Mouse (Mus musculus): Measurements from ENCODE around the gene Slc9a2. TPM values are rescaled to one million over a fixed set of nuclear protein-coding genes. Genes with fewer than 3 reads are reported as not detected.

The Slc9a2 gene
- 0.74 and 1.2 TPM in 2 replicates for polyA plus RNA-seq (2014; fragmentation: Nextera tagmentation; extraction: Ambion mirVana)

DNA sequence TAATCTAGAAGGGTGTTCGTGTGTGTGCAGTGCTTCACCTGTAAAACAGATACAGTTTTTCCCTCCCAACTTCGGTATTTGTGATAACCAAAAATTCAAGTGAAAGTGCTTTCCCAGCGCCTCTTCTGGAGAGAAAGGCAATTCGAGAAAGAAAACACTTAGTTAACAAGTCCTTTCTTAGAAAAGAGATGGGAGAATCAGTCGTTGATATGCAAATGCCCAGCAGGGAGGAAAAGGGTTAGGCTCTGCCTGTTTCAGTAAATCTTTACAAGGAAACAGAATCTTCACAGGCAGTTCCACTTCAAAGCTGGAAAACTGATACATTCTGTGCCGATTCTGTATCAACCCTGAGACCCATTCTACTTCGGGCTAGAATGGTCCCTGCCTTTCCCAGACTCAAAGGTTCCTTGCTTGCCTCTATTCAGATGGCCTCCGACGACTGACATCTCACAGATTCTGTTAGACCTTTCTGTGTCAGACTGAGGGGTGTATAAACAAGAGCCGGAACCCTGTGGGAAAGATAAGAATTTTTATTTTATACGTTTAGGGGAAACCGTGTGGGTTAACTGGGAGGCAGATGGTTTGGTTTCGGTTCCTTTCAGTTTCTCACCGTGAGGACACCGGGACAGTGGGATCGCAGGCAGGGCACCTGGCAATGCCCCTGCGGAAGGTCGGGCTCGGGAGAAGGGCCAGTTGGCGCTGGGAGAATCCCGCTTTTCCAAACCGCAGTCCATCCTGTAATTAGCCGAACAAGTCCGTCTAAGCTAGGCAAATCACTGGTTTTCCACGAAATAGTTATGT is at the start of gene Slc9a2:
Gene Slc9a2 (plus strand): TSS at position 508 of the 801 bp plus-strand sequence.
- Histone ChIP-seq H3K4me1 (ENCODE audit: control insufficient read depth, insufficient read depth, low read length) (peaks cover 7% of the 10 kb centered on the region), H3K27ac (ENCODE audit: low read depth, low read length) (no peak within 1 kb of the TSS), H3K36me3 (ENCODE audit: control insufficient read depth, insufficient read depth, low read length) (no peaks in the 10 kb centered on the region), H3K27me3 (ENCODE audit: control insufficient read depth, insufficient read depth, low read length) (peaks cover 48% of the 10 kb centered on the region), H3K4me3 (ENCODE audit: low read length) (peak within 1 kb of the TSS; percentile 63), H3K4me2 (replicated peaks; ENCODE audit: low read depth, low read length) (peak within 1 kb of the TSS; percentile 100), H3K9me3 (ENCODE audit: control insufficient read depth, low read length) (no peaks in the 10 kb centered on the region), H3K9ac (ENCODE audit: low read depth, low read length) (peak within 1 kb of the TSS; percentile 43)
- WGBS = 3% methylated on average over 25 of the region's 25 CpGs
- ATAC-seq (ENCODE audit: low FRiP score, low TSS enrichment) = no peak

DNA sequence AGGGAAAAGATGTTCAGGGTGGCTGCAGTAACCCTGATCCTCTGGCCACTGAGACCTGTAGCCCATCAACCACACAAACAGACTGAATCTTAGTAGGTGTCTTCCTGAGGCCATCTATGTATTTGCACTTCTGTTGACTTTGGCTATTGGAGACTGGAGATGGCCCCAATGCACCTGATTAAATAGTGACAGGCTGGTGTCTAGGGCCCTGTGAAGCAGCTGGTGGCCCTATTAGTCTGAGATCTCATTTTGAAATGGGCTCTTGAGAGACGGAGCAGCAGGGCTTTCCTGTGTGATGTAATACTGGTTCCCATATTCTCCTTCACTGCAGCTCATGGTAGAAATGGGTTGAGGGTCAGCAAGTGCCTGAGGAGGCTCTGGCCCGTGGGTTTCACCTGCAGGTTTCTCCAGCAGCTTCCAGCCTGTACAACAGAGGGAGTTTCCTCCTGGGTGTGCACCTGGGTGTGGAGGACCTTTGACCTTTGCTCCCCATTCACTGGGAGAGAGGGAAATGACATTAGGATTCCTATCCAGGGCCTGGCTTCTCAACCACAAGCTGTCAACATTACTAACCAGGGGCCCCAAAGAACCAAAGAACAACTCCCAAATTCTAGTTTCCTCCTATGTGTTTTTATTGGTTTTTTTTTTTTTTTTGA is 47.8 kb upstream of the Slc9a2 start:
- peaks cover 4% of the 10 kb centered on the region; the same call in 1 of the 2 replicates for H3K4me1 ChIP-seq (ENCODE audit: control insufficient read depth, insufficient read depth, low read length)
- no peaks in the 10 kb centered on the region for H3K27me3 ChIP-seq (ENCODE audit: control insufficient read depth, insufficient read depth, low read length)
- no peak overlapping the region for H3K4me2 ChIP-seq (replicated peaks; ENCODE audit: low read depth, low read length)
- H3K9me3 ChIP-seq (ENCODE audit: control insufficient read depth, low read length) = no peaks in the 10 kb centered on the region
- no peak for ATAC-seq (ENCODE audit: low FRiP score, low TSS enrichment)
- no peak overlapping the region for H3K4me3 ChIP-seq (ENCODE audit: low read length)
- no peak overlapping the region for H3K27ac ChIP-seq (ENCODE audit: low read depth, low read length)
- 42% methylated on average over 2 of the region's 2 CpGs for WGBS
- no peak overlapping the region for H3K9ac ChIP-seq (ENCODE audit: low read depth, low read length)
- no peaks in the 10 kb centered on the region for H3K36me3 ChIP-seq (ENCODE audit: control insufficient read depth, insufficient read depth, low read length)

DNA sequence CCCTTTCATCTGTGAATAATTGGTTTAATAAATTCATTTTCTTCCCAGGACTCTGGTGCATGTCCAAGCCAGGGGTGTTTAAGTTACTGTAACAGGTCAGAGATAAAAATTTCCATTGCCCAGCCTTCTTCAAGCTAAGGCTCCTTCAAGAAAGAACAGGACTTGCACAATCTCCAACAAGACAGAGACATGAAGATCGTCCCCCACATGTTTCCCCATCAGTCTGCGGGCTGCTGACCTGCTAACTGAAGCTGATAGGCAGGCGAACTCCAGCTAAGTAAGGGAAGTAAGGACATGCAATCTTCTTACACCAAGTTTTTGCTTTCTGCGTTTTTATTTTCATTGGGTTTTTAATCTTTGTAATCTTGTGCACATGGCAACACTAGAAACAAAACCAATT is 45.8 kb upstream of the Slc9a2 start:
- no peak overlapping the region for H3K27ac ChIP-seq (ENCODE audit: low read depth, low read length)
- no peaks in the 10 kb centered on the region for H3K36me3 ChIP-seq (ENCODE audit: control insufficient read depth, insufficient read depth, low read length)
- H3K9me3 ChIP-seq (ENCODE audit: control insufficient read depth, low read length) = no peaks in the 10 kb centered on the region
- H3K9ac ChIP-seq (ENCODE audit: low read depth, low read length) = no peak overlapping the region
- 63% methylated on average over 4 of the region's 4 CpGs for WGBS
- no peak for ATAC-seq (ENCODE audit: low FRiP score, low TSS enrichment)
- no peaks in the 10 kb centered on the region for H3K27me3 ChIP-seq (ENCODE audit: control insufficient read depth, insufficient read depth, low read length)
- H3K4me3 ChIP-seq (ENCODE audit: low read length) = no peak overlapping the region
- H3K4me2 ChIP-seq (replicated peaks; ENCODE audit: low read depth, low read length) = no peak overlapping the region
- H3K4me1 ChIP-seq (ENCODE audit: control insufficient read depth, insufficient read depth, low read length) = peaks cover 4% of the 10 kb centered on the region; the same call in 1 of the 2 replicates

DNA sequence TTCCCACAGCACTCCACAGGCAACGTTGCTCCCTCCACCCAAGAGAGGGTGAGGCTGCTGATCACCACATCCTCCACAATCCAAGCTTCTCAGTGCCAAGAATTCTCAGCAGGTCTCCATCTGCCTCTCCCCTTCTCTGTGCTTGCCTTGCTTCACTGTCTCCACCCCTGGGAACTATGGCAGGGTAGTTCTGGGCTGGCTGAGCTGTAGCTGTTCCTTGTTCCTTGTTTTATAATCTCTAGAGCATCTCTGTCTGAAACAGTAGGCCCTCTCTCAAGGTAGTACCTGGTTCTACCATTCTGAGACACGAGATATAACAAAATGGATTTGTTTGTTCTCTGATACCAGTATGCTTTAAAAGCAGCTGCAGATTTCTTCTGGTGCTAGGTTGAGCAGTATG is 32.1 kb upstream of the Slc9a2 start:
- 83% methylated on average over 2 of the region's 2 CpGs for WGBS
- Histone ChIP-seq H3K9ac (ENCODE audit: low read depth, low read length) (no peak overlapping the region), H3K9me3 (ENCODE audit: control insufficient read depth, low read length) (no peaks in the 10 kb centered on the region), H3K4me3 (ENCODE audit: low read length) (no peak overlapping the region), H3K36me3 (ENCODE audit: control insufficient read depth, insufficient read depth, low read length) (no peaks in the 10 kb centered on the region), H3K4me2 (replicated peaks; ENCODE audit: low read depth, low read length) (no peak overlapping the region), H3K27me3 (ENCODE audit: control insufficient read depth, insufficient read depth, low read length) (no peaks in the 10 kb centered on the region), H3K27ac (ENCODE audit: low read depth, low read length) (no peak overlapping the region), H3K4me1 (ENCODE audit: control insufficient read depth, insufficient read depth, low read length) (no peaks in the 10 kb centered on the region)
- no peak for ATAC-seq (ENCODE audit: low FRiP score, low TSS enrichment)

DNA sequence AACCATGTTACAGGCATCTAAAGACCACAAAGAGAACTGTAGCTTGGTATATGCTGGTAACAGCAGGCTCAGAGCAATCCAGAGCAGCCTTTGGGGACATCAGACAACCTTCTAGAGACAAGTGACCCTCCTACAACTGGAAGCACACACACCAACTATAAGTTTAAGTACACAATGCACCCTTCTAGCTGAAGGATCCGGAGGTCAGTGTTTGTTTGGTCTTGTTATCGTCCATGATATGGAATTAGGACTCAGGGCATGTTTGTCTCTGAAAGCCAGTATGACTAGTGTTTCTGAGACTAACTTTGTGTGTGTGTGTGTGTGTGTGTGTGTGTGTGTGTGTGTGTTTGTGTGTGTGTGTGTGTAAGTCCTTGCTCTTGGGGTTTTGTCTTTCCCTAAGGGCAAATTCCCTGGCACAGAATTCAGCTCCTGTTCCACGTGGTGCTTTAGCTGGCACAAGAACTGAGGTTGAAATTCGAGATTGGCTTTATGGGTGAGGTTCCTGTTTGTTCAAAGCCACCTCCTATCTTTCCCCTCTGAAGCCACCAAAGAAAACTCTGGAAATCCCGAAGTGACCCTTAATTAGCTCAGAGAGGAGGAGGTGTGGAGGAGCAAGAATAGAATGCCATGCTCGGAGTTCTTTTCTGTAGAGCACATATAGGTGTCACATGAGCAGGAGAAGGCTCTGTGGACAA is 29.4 kb upstream of the Slc9a2 start:
- H3K4me1 ChIP-seq (ENCODE audit: control insufficient read depth, insufficient read depth, low read length) = no peaks in the 10 kb centered on the region
- H3K36me3 ChIP-seq (ENCODE audit: control insufficient read depth, insufficient read depth, low read length) = no peaks in the 10 kb centered on the region
- WGBS = 46% methylated on average over 6 of the region's 6 CpGs
- H3K27ac ChIP-seq (ENCODE audit: low read depth, low read length) = no peak overlapping the region
- no peak overlapping the region for H3K4me3 ChIP-seq (ENCODE audit: low read length)
- no peak overlapping the region for H3K9ac ChIP-seq (ENCODE audit: low read depth, low read length)
- H3K27me3 ChIP-seq (ENCODE audit: control insufficient read depth, insufficient read depth, low read length) = no peaks in the 10 kb centered on the region
- H3K9me3 ChIP-seq (ENCODE audit: control insufficient read depth, low read length) = no peaks in the 10 kb centered on the region
- ATAC-seq (ENCODE audit: low FRiP score, low TSS enrichment) = no peak
- no peak overlapping the region for H3K4me2 ChIP-seq (replicated peaks; ENCODE audit: low read depth, low read length)

DNA sequence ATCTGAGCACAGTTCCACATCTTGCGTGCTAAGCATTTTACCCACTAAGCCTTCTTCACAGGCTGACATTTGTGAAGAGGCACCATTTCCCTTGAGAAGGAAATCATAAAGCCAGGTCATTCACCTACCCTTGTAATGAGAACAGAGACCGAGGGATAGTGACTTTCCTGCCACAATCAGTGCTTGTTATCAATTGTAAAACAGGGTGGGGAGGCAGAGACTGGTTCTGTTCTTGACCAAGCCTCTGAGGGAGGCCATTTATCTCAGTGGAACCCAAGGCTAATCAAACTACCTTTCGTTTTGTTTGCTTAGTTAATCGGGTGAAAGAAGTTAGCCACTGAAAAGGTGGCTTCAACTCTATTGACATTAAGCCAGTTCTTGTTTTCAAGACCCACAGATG is 23.3 kb upstream of the Slc9a2 start:
- no peaks in the 10 kb centered on the region for H3K36me3 ChIP-seq (ENCODE audit: control insufficient read depth, insufficient read depth, low read length)
- ATAC-seq (ENCODE audit: low FRiP score, low TSS enrichment) = no peak
- H3K9me3 ChIP-seq (ENCODE audit: control insufficient read depth, low read length) = no peaks in the 10 kb centered on the region
- H3K4me1 ChIP-seq (ENCODE audit: control insufficient read depth, insufficient read depth, low read length) = peaks cover 8% of the 10 kb centered on the region; the same call in 1 of the 2 replicates
- 83% methylated on average over 4 of the region's 4 CpGs for WGBS
- H3K27ac ChIP-seq (ENCODE audit: low read depth, low read length) = no peak overlapping the region
- no peak overlapping the region for H3K4me3 ChIP-seq (ENCODE audit: low read length)
- H3K4me2 ChIP-seq (replicated peaks; ENCODE audit: low read depth, low read length) = no peak overlapping the region
- no peak overlapping the region for H3K9ac ChIP-seq (ENCODE audit: low read depth, low read length)
- no peaks in the 10 kb centered on the region for H3K27me3 ChIP-seq (ENCODE audit: control insufficient read depth, insufficient read depth, low read length)

DNA sequence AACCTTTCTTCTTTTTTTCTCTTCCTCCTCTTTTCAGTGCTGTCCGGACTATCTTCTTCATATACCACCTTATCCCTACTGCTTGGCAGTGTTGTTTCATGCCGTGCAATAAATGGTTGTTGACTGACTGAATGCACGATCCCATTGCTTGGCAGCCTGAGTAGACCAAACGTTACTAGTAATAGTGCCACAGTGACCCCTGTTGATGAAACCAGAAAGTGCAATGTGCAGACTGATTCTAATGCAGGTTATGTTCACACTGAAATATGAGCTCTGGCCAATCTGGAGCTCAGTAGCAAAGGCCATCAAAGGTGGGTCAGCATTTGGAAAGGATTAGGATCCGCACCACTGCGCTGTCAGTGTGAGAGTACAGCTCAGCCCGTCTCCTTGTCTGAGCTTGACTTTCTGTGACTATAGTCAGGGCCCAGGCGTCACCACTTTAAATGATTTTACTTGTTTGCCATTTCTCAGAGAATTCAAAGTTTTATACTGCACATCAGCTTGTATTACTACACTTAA is 22.3 kb upstream of the Slc9a2 start:
- Histone ChIP-seq H3K27ac (ENCODE audit: low read depth, low read length) (no peak overlapping the region), H3K36me3 (ENCODE audit: control insufficient read depth, insufficient read depth, low read length) (no peaks in the 10 kb centered on the region), H3K4me3 (ENCODE audit: low read length) (no peak overlapping the region), H3K9ac (ENCODE audit: low read depth, low read length) (no peak overlapping the region), H3K9me3 (ENCODE audit: control insufficient read depth, low read length) (no peaks in the 10 kb centered on the region), H3K27me3 (ENCODE audit: control insufficient read depth, insufficient read depth, low read length) (no peaks in the 10 kb centered on the region), H3K4me1 (ENCODE audit: control insufficient read depth, insufficient read depth, low read length) (peaks cover 8% of the 10 kb centered on the region; the same call in 1 of the 2 replicates), H3K4me2 (replicated peaks; ENCODE audit: low read depth, low read length) (no peak overlapping the region)
- 43% methylated on average over 8 of the region's 8 CpGs for WGBS
- ATAC-seq (ENCODE audit: low FRiP score, low TSS enrichment) = peak; percentile 75; the same call in 1 of the 2 replicates

DNA sequence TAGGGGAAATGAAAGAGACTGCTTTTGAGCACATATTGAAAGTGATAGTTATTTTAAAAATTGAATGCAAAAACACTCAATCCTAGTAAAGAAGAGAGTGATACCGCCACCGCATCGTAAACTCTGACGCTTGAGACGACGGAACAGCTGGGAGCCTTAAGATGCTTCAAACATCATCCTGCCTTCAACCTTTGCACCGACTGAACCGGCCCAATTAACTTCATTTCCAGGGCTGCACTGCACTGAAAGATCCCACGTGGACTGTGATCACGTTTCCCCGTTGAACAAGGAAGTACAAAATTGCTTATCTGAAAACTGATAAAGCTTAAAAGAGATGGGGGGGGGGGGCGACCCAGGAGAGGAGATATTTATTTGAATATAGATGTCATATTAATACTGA is 21.4 kb upstream of the Slc9a2 start:
- WGBS = 15% methylated on average over 12 of the region's 12 CpGs
- peaks cover 8% of the 10 kb centered on the region; the same call in 1 of the 2 replicates for H3K4me1 ChIP-seq (ENCODE audit: control insufficient read depth, insufficient read depth, low read length)

More for the DNA sequence above, 21.4 kb upstream of the Slc9a2 start:
- Histone ChIP-seq H3K27me3 (ENCODE audit: control insufficient read depth, insufficient read depth, low read length) (no peaks in the 10 kb centered on the region), H3K27ac (ENCODE audit: low read depth, low read length) (no peak overlapping the region), H3K4me2 (replicated peaks; ENCODE audit: low read depth, low read length) (peak overlapping the region; percentile 24), H3K4me3 (ENCODE audit: low read length) (no peak overlapping the region), H3K9me3 (ENCODE audit: control insufficient read depth, low read length) (no peaks in the 10 kb centered on the region), H3K36me3 (ENCODE audit: control insufficient read depth, insufficient read depth, low read length) (no peaks in the 10 kb centered on the region), H3K9ac (ENCODE audit: low read depth, low read length) (no peak overlapping the region)
- ATAC-seq (ENCODE audit: low FRiP score, low TSS enrichment) = no peak

Data from kidney, embryonic 14.5 days (tissue).